Mouse (Mus musculus) erythroblast, embryonic 14.5 days (primary cell): ENCODE results near the gene Phldb3.

ENCODE experiments used
- GATA1 ChIP-seq: IDR thresholded peaks from 2 replicates; pipeline ENCODE4 v1.6.1; 2012; ENCODE audit warnings: low read length, inconsistent platforms, mixed read lengths
- TAL1 ChIP-seq: IDR thresholded peaks from 3 replicates; pipeline ENCODE4 v1.6.1; 2012; ENCODE audit warnings: low read length, inconsistent platforms, mixed read lengths

DNA sequence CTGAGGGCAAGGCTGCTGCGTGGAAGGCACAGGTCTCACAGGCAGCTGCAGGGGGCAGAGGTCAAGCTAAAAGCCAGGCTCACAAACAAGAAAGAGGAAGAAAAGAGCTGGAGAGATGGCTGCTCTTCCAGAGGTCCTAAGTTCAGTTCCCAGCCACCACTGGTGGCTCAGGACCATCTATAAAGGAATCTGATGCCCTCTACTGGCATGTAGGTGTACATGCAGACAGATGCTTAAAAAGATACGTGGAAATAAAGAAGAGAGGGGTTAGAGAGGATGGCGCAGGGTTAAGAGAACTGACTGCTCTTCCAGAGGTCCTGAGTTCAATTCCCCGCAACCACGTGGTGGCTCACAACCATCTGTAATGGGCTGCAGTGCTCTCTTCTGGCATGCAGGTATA lies 38.1 kb upstream of the Phldb3 start:
- no peak for TF ChIP-seq TAL1
- no peak for TF ChIP-seq GATA1
